Mouse (Mus musculus): ENCODE measurements around the gene Hoxa9.

Hoxa9 gene

GRCm38 (mm10) chr6:52183311-52184080, 47.4 kb downstream of the Hoxa9 start:
- DNase-seq (ENCODE audit: extremely low spot score, low spot score): peak; percentile 46

- no peak for DNase-seq (ENCODE audit: extremely low spot score, low spot score)
These were observed 48.1 kb downstream of the Hoxa9 start for GRCm38 (mm10) chr6:52182793-52183192.

DNA sequence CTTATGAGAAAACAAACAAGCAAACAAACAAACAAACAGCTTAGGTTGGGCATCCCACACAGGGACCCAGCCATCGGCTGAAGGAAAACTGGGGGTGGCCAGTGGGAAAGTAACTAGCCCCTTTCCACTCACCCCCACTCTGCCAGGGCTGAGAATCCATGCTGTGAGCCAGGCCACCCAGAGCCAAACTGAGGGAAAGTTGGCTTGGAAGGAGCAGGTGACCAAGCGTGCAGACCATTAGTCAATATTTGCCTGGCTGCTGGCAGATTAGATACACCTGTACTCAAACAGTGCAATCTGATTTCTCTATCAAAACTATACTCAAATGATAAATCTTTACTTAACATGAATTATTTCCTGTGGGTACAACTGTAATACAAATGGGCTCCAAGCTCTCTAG, 48.9 kb downstream of the Hoxa9 start:
- no peak for DNase-seq (ENCODE audit: extremely low spot score, low spot score)

GRCm38 (mm10) chr6:52180726-52181125, 50.2 kb downstream of the Hoxa9 start:
- no peak for DNase-seq (ENCODE audit: extremely low spot score, low spot score)

- peak; percentile 57 for DNase-seq (ENCODE audit: extremely low spot score, low spot score)
These were observed 50.6 kb downstream of the Hoxa9 start for GRCm38 (mm10) chr6:52180213-52180710.

- DNase-seq (ENCODE audit: extremely low spot score, low spot score): peak; percentile 59
These were observed 51.2 kb downstream of the Hoxa9 start for GRCm38 (mm10) chr6:52179690-52180089.

DNA sequence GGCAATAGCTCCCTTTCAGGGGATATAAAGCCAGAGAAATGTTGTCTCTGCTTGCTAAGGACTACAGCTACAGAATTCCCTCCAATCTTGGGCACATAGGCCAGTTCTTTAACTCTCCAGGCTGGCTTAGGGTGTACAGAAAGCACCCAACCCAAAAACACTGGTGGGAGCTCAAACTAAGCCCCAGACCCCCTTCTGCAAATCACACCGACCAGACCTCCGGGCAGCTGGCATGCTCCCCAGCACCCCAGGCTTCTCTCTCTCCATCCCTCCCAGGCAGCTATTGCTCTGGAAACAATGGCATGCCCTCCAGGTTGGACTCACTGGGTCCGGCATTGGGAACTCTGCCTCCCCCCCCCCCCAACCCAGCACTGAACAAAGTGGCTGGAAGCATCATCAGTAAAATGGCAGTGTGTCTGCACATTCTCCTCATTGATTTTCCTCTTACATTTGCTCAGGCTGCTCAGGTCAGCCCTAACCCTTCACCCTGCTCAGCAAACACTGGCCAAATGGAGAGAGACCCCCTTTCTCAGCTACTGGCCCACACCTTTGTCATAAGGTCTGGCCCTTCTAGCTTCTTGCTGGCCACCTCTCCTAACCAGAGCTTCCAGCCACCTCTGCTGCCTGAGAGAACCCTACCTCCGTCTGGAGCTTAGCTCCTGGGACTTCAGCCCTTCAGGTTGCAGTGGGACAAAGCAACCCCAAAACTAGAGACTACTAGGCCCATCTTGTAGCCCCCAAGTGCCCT, 51.8 kb downstream of the Hoxa9 start:
- DNase-seq (ENCODE audit: extremely low spot score, low spot score): peak; percentile 67

DNA sequence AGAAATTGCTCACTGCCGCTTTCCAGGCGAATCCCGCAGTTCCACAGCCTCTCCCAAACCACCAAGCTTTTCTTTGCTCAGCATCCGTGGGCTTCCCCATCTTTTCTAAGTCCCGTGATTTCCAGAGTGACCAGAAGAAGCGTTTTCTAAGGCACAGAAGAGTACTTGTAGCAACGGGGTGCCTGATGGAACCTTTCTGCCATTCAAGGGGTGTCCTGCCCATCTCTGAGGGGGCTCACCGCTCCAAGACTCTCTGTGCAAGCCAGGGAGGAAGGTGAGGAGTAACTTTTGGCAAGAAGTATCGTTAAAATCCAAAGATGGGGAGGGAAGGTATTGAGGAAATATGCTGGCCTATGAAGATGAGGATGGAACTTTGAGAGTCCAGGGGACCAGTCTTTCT, 53.1 kb downstream of the Hoxa9 start:
- DNase-seq (ENCODE audit: extremely low spot score, low spot score): peak; percentile 63

GRCm38 (mm10) chr6:52177061-52177735, 53.7 kb downstream of the Hoxa9 start, which contains the start of gene 5730596B20Rik:
Gene 5730596B20Rik, plus strand, starts transcription at chr6:52177498.
- DNase-seq (ENCODE audit: extremely low spot score, low spot score): peak; percentile 82

- DNase-seq (ENCODE audit: extremely low spot score, low spot score): peak; percentile 61
These were observed 54.5 kb downstream of the Hoxa9 start for GRCm38 (mm10) chr6:52176391-52176790.

DNA sequence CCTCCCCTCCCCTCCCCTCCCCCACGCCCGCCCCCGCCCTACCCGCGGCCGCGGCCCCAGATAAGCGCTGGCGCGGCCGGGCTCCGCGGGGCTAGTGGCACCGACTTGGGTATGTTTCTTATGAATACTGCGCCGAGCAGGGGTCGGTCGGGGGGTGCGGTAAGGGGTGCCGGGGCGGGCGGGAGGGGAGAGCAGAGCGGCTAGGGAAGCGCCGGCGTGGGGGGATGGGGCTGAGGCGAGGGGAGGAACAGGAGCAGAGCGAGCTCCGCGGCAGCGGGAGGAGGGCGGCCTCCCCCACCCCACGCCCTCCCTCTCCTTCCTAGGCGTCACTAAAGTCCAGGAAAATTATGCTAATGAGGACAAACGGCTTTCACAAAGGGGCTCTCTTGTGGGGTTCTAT, 55.0 kb downstream of the Hoxa9 start:
- peak; percentile 84 for DNase-seq (ENCODE audit: extremely low spot score, low spot score)

DNA sequence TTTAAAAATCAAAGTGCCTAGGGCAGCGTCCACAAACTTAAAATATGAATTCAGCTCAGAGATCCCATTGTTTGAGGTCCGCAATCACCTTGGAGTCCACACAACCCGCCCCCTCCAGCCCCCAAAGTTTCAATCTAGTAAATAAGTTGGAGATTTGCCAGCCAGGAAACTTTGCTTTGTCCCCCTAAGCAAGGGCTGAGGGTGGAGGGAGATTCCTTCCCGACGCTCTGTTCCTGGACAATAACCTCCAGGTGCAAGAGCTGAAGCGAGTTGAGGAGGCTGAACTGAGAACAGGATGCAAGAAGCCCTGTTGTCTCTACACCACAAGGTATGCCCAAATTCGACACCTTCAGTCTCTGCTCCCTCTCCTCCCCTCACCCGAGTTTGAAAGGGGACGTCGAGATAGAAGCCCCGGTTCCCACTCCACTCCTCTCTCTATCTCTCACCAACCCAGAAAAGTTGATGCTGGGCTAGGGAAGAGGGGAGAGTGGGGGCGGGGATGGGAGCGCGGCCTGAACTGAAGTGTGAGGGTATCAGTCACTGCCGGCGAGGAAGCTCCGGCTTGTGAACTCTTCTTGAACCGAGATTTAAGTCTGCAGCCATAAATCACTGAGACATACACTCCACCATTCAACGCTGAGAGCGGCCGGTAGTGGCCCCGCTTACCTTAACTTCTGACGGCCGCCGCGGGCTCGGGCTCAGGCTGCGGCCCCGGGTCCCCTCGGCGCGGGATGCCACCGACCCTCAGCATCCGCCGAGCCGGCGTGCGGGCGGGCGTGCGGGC, 55.7 kb downstream of the Hoxa9 start:
- peak; percentile 89 for DNase-seq (ENCODE audit: extremely low spot score, low spot score)

DNA sequence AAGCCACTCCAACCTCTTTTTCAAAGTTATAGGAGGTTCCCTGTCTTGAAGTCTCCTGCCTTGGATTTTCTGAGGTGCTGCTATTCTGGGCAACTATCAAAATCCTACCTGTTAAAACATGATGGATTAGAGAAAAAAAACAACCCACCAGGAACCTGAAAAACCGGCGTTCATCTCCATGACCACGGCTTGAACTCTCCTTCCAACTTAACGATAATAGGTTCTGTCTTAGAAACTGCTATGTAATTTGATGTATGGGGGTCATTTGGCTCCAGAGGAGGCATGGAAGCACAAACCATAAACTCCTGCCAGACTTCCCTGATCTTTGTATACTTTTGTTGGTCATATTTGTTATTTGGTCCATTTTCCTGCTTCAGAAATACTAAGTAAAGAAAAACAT, 57.2 kb downstream of the Hoxa9 start:
- peak; percentile 49 for DNase-seq (ENCODE audit: extremely low spot score, low spot score)
